Mouse (Mus musculus): ENCODE measurements around the gene Pla2g5.
"Not testable (repeated sequence)": the region's sequence is repeated elsewhere in the genome, so short reads cannot be mapped to it uniquely, and the experiment has no call there.

The Pla2g5 gene

GRCm38 (mm10) chr4:138857576-138857975, 5.7 kb downstream of the Pla2g5 start:
- no peak for DNase-seq

DNA sequence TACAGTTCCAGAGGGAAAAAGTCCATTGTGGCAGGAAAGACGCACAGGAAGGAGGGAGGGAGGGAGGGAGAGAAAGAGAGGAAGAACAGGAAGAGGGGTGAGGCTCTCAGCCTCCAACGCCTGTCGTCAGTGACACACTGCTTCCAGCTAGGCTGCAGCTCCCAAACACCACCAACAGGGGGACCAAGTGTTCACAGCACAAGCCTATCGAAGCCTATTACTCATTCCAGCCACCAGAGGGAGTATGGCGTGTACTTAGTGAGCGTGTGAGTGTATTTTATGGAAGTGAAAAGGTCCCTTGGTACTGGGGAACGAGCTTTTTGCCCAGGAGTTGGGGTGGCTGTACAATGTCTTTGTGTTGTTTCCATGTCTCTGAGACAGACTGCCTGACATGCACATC, 6.8 kb downstream of the Pla2g5 start:
- peak; percentile 78 for DNase-seq

GRCm38 (mm10) chr4:138855092-138855632, 8.1 kb downstream of the Pla2g5 start:
- no peak for DNase-seq

GRCm38 (mm10) chr4:138852961-138853360, 10.3 kb downstream of the Pla2g5 start:
- no peak for DNase-seq

- peak; percentile 78 for DNase-seq
Measured at GRCm38 (mm10) chr4:138851463-138851862, 11.8 kb downstream of the Pla2g5 start.

DNA sequence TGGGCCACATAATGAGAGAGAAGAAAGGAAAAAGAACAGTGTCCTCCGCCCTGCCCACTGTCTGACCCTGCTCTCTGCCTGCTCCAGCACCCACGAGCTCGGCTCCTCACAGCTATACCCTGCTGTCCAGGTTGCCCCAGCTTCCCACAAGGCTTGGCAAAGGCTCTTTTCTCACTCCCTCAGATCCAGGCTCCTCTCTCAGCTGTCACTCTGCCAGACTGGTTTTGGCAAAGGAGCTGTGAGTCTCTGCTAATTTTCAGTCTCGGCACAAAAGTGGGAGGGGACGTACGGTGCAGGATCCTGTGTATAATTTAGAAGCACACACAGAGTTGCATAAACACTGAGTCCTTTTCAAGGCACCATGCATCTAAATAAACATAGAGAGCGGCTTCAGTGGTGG, 21.9 kb downstream of the Pla2g5 start:
- peak; percentile 77 for DNase-seq

DNA sequence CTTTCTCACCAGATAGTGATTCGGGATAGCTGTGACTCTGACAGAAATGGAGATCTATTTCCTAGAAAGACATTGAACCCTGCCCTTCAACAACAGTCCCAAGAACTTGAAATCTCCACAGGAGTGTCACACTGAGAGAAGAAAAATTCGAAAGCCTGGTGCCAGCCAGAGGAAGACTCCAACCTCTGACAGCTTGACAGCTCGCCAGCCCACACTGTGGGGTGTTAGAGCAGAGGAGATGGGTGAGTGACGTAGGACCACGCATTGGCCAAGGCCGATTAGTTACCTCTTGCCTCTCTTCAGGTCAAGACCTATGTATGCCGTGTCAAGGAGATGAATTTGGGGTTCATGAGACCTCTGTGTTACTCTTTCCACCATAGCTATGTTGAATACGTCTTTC, 22.6 kb downstream of the Pla2g5 start:
- DNase-seq, result no peak

- DNase-seq, result no peak
Measured at GRCm38 (mm10) chr4:138839806-138840205, 23.5 kb downstream of the Pla2g5 start.

DNA sequence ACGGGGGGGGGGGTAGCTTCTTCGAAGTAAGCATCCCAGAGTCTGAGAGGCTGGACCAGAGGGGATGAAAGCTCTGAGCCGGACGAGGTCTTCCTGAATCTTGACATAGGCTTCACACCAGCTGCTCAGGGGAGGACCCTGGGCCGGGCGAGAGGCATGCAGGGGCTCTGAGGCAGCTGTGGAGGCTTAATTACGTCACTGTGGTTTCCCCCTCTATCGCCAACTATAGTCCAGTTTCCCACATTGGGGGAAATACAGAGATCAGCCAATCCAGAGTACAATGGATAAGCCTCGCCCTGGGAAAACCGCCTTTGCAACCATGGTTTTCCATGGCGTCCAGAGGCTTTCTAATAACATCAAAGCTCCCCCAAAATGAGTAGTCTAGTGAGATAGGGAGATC, 36.1 kb downstream of the Pla2g5 start:
- no peak for DNase-seq

- DNase-seq, result no peak
Measured at GRCm38 (mm10) chr4:138825751-138826567, 37.3 kb downstream of the Pla2g5 start.

- DNase-seq, result no peak
Measured at GRCm38 (mm10) chr4:138824660-138825059, 38.6 kb downstream of the Pla2g5 start.

GRCm38 (mm10) chr4:138824161-138824560, 39.1 kb downstream of the Pla2g5 start:
- not testable (repeated sequence) for DNase-seq

GRCm38 (mm10) chr4:138821036-138821435, 42.2 kb downstream of the Pla2g5 start:
- DNase-seq, result no peak

DNA sequence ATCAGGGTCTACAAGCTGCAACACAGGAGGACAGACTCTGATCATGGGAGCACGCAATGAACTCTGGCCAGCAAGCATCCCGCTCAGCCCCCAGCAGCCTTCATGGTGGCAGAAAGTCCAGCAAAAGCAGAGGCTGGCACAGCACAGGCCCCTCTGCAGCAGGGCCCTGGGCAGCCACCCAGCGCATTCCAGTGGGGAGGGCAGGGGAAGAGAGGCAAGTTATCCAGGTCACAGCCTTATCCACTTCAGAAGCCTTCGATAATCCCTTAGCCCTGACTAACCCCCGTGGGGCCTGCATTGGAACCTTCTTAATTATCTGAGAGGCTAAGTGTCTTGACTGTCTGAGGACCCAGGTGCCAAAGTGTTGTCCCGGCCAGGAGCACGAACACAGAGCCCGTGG, 44.2 kb downstream of the Pla2g5 start:
- DNase-seq, result no peak

DNA sequence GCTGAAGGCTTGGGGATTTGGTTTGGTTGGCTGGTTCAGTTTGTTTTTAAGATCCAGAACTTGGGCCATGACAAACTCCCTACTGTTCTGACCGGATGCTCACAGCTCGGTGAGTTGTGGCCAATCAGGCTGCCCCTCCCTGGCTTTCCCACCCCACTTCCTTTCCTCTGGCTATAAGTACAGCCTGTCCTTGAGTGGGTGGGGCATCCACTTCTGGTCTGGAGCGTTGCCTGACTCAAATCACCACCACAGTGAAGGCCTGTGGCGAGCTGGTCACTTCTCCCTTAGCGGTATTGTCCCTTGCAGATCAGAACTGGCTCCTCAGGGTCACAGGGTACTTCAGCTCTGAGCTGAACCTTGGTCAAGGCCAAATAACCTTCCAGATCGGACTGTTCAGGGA, 45.5 kb downstream of the Pla2g5 start:
- no peak for DNase-seq

DNA sequence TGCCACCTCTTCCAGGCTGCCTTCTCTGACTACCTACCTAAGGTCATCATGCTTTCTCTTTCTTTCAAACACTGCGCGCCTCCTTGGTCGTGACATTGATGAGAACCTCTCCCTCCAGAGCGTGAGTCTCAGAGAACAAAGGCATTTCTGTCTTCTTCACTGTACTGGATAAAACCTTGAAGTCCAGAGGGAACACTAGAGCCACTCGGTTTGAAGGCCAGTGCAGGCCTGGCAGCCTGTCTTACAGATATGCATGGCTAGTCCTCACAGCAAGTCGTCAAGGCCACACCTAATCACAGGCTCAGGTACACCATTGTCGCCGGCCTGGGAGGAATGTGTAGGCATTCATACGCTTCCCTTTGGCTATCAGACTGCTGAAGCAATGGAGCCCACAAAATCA, 47.1 kb downstream of the Pla2g5 start:
- DNase-seq, result no peak

- no peak for DNase-seq
Measured at GRCm38 (mm10) chr4:138806920-138807541, 56.3 kb downstream of the Pla2g5 start.

- DNase-seq, result no peak
Measured at GRCm38 (mm10) chr4:138806160-138806559, 57.1 kb downstream of the Pla2g5 start.

DNA sequence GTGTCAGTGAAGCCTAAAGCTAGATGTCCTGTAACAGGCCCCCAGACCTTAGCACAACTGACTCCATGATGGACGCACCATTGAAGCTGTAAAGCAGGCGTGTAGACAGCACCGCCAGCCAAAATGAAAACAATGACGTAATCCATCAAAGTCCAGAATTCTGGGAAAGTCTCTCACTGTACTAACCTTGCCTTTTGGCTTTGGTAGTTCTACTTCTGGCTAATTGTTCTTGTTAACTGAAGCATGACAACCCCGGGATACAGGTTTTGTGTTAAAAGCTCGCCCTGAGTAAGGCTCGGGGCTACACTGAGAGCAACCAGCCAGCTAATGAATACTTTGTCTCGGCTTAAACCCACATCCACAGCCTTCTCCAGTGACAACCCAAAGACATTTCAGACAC, 58.0 kb downstream of the Pla2g5 start:
- no peak for DNase-seq

- no peak for DNase-seq
Measured at GRCm38 (mm10) chr4:138802917-138803316, 60.4 kb downstream of the Pla2g5 start.

GRCm38 (mm10) chr4:138801631-138802030, 61.7 kb downstream of the Pla2g5 start:
- DNase-seq, result no peak

DNA sequence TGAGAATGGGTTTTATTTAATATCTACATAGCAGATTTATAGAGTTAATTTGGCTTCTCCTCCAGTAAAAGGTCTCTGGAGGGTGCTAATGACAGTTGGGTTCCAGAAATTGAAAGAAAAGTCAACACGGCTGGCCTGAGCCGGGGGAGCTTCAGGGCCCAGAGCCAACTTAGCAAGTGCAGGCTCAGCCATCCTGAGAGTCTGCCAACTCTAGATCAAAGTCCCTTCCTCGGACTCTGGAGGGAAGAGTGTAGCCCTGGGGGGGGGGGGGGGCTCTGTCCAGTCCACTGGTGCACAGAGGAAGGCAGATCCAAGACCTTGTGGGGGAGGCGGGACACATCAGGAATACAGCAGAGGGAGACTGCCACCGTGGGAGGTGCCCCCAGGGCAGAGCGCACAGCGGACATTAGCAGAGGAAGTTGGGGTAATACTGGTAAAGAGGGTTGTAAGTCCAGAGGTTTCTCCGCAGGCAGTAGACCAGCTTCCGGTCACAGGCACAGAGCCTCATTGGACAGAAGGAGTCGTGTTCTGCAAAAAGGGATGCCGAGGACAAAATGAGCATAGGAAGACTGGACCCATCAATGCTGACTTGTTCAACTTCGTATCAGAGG, 63.0 kb downstream of the Pla2g5 start:
- DNase-seq, result no peak

GRCm38 (mm10) chr4:138797217-138797570, 66.1 kb downstream of the Pla2g5 start:
- DNase-seq, result peak; percentile 33

All from right cerebral cortex, postnatal 14 days (tissue).